Comparison of ENCODE assay signal across 12 mouse cellular contexts in the genomic region with DNA sequence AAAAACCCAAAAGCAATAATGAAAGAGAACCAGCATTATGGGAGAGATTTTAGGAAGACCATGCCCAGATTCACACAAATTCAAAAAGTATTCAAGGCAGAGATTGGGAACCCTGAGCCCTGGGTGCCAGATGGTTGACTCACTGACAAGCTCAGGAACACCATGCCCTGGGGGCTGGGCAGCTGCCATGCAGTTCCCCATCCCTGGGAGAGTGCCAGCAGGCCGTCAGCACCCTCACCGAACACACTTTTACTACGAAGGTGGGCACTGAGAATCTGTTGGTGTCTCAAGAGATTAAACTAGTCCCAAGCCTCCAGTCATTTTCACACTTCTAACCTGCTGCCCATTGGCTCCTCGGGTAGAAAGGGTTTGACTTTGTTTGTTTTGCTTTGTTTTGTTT.
DNase-seq lines count a peak whose midpoint lies in the region; ATAC-seq and TF ChIP-seq lines count a peak whose summit lies in the region.
"Had no signal": no experiment of that assay in that cellular context is flagged by ENCODE, and none has a peak within 500 bp of the region (broad histone marks: within the 10 kb centered on the region; RNA-seq: fewer than 3 reads in every experiment).

No protein-coding gene starts in this region.

- H3K9me3 ChIP-seq in midbrain, embryonic 14.5 days (ENCODE audit: control insufficient read depth, low read length): no peaks in the 10 kb centered on the region
- no peaks in the 10 kb centered on the region for H3K9me3 ChIP-seq in midbrain, embryonic 15.5 days

- H3K36me3 ChIP-seq in midbrain, embryonic 14.5 days (ENCODE audit: control insufficient read depth, insufficient read depth, low read length): no peaks in the 10 kb centered on the region
- H3K36me3 ChIP-seq in midbrain, embryonic 15.5 days (replicated peaks): no peaks in the 10 kb centered on the region

- H3K27ac ChIP-seq in midbrain, embryonic 14.5 days (replicated peaks; ENCODE audit: low read depth, low read length): no peak overlapping the region
- no peak overlapping the region for H3K27ac ChIP-seq in midbrain, embryonic 15.5 days
- H3K27ac ChIP-seq: macrophage had no signal

- 60% methylated on average over 4 of the region's 4 CpGs for WGBS in midbrain, embryonic 14.5 days
- 60% methylated on average over 4 of the region's 4 CpGs for WGBS in midbrain, embryonic 15.5 days

- TF ChIP-seq POLR2A in brain, embryonic 14.5 days (IDR thresholded peaks at IDR 0.05; ENCODE audit: borderline replicate concordance, extremely low read depth, insufficient read depth, insufficient read length, poor library complexity, severe bottlenecking): no peak

- intact Hi-C loops in heart, postnatal 36 days (cut with DNase I): no loop called here

- no peaks in the 10 kb centered on the region for H3K27me3 ChIP-seq in midbrain, embryonic 14.5 days (ENCODE audit: control insufficient read depth, insufficient read depth, low read length)
- H3K27me3 ChIP-seq in midbrain, embryonic 15.5 days (replicated peaks): no peaks in the 10 kb centered on the region

- no peak overlapping the region for H3K9ac ChIP-seq in midbrain, embryonic 14.5 days (replicated peaks; ENCODE audit: low read length)
- no peak overlapping the region for H3K9ac ChIP-seq in midbrain, embryonic 15.5 days

- no peak for ATAC-seq in midbrain, embryonic 14.5 days (ENCODE audit: low FRiP score, low TSS enrichment)
- ATAC-seq in midbrain, embryonic 15.5 days (replicated peaks): no peak
- ATAC-seq: CD4-positive, CD25-positive, alpha-beta regulatory T cell, adult 4 months had no signal

- no peak overlapping the region for H3K4me2 ChIP-seq in midbrain, embryonic 14.5 days (ENCODE audit: low read length)
- no peak overlapping the region for H3K4me2 ChIP-seq in midbrain, embryonic 15.5 days

- no peak overlapping the region for H3K4me3 ChIP-seq in midbrain, embryonic 14.5 days (replicated peaks; ENCODE audit: low read depth, low read length)
- H3K4me3 ChIP-seq in midbrain, embryonic 15.5 days: no peak overlapping the region

- TF ChIP-seq CTCF in brain, embryonic 14.5 days (IDR thresholded peaks at IDR 0.05; ENCODE audit: borderline replicate concordance, extremely low read depth, insufficient read depth, insufficient read length): no peak

- peaks cover 7% of the 10 kb centered on the region for H3K4me1 ChIP-seq in midbrain, embryonic 14.5 days (ENCODE audit: control insufficient read depth, insufficient read depth, low read length)
- H3K4me1 ChIP-seq in midbrain, embryonic 15.5 days: peaks cover 8% of the 10 kb centered on the region; the same call in 1 of the 2 replicates

- DNase-seq in cerebellum, postnatal 25 days: peak; percentile 63 to 75
- no peak for DNase-seq in cerebellum, adult 9-10 months
- DNase-seq in midbrain, embryonic 14.5 days: peak; percentile 14
- peak; percentile 88 for DNase-seq in brain, embryonic 14.5 days (ENCODE audit: low read depth)
- DNase-seq in heart, postnatal 36 days: peak; percentile 36 to 52
- DNase-seq in right cerebral cortex, postnatal 14 days: no peak
- DNase-seq in spleen, adult 12 weeks (ENCODE audit: low spot score): no peak
- DNase-seq: kidney, postnatal 10 days; thymus, postnatal 14 days had no signal

Comparison
In these comparisons a context has a peak if more than half of its experiments do, and no peak if none do; other contexts are left out.
1. DNase-seq: peak in cerebellum, postnatal 25 days (2 of 2), midbrain, embryonic 14.5 days (single experiment), brain, embryonic 14.5 days (single experiment) and heart, postnatal 36 days (2 of 2); none in cerebellum, adult 9-10 months (single experiment), right cerebral cortex, postnatal 14 days (single experiment) and spleen, adult 12 weeks (single experiment).